Comparison of ENCODE assay signal across 13 mouse cellular contexts in genomic region chr17:29478271-29478670, GRCm38 (mm10).
"Had no signal": no experiment of that assay in that cellular context is flagged by ENCODE, and none has a peak within 500 bp of the region (broad histone marks: within the 10 kb centered on the region; RNA-seq: fewer than 3 reads in every experiment).

No protein-coding gene starts in this region.

- H3K27ac ChIP-seq: limb, embryonic 12.5 days; liver, embryonic 15.5 days; midbrain, embryonic 12.5 days had no signal

- H3K9me3 ChIP-seq: liver, embryonic 15.5 days had no signal

- DNase-seq: kidney, adult 11 months; kidney, postnatal 14 days; liver; lung, adult 2 months; lung, postnatal 36 days; right cerebral cortex, postnatal 14 days; thymus, adult 18-20 months; thymus, postnatal 36 days had no signal

- H3K27me3 ChIP-seq: limb, embryonic 12.5 days; midbrain, embryonic 12.5 days had no signal

- H3K4me2 ChIP-seq: limb, embryonic 12.5 days; liver, embryonic 15.5 days; midbrain, embryonic 12.5 days had no signal

- ATAC-seq: lung, postnatal 0 days; midbrain, embryonic 16.5 days had no signal

- H3K4me3 ChIP-seq: limb, embryonic 12.5 days; liver, embryonic 15.5 days; midbrain, embryonic 12.5 days had no signal

- H3K4me1 ChIP-seq: limb, embryonic 12.5 days; midbrain, embryonic 12.5 days had no signal

- H3K9ac ChIP-seq: limb, embryonic 12.5 days; liver, embryonic 15.5 days; midbrain, embryonic 12.5 days had no signal

- H3K36me3 ChIP-seq: limb, embryonic 12.5 days; liver, embryonic 15.5 days; midbrain, embryonic 12.5 days had no signal
